Mouse (Mus musculus) spleen, adult 2 months (tissue): ENCODE data around the gene Mctp1.

Experiments
- CTCF ChIP-seq: fragments of 200-500 bp; IDR thresholded peaks from 2 replicates; pipeline ENCODE4 v1.5.1; 2011; ENCODE audit warnings: mild to moderate bottlenecking, inconsistent platforms; ENCODE audit not compliant: insufficient read depth, insufficient read length, insufficient replicate concordance; ENCODE audit errors: extremely low read depth
- POLR2A ChIP-seq: fragments of 200-500 bp; IDR thresholded peaks from 2 replicates; pipeline ENCODE4 v1.6.1; 2011; ENCODE audit warnings: low read depth, low read length, inconsistent platforms

DNA sequence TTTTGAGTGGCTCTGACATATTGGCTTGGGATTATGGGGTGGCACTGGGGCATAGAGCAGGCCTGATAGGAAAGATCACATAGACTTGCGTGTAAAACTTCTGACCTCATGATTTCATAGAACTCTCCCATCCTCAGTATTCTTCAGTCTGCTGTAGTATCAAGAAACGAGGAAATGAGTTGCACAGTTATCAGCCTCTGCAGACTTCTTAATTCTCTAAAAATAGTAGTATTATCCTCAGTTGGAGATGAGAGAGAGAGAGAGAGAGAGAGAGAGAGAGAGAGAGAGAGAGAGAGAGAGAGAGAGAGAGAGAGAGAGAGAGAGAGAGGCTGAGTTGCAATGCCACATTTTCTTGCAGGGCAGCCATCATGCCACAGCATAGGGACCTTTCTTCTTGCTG, 45.6 kb downstream of the Mctp1 start:
- TF ChIP-seq POLR2A (no peak), CTCF (no peak)
